Comparison of ENCODE assay signal across 8 mouse cellular contexts in the genomic region with DNA sequence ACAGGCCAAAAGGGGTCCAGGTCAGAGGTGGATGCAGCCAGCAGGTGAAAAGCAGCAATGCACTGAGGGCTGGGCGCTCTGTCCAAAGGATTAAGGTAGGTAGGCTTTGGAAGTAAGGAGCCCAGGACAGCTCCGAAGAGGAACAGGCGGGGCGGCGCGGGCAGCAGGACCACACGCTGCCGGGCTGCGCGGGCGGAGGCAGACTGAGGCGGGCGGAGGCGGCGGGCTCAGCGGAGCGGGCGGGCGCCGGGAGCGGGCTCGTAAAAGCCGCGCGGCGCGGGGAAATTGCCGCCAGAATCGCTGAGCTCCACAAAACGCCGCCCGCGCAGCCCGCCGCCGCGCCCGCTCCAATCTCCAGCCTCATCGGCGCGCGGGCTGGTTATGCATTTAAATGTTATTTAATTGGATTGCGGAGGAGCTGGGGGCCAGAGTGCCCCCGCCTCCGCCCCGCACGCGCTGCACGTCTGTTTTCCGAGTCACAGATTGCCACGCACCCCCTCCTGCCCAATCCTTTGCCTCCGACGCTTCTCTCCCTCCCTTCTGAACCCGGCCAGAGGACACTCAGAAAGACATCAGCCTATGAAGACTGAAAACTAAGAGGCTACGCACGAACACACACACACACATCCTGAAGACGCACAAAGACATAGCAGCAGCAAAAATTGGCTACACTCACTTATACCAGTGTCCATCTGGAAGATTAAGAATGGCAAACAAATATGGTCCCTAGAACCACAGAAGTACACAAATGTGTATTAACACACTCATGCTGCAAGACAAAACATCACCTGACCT. TPM values are rescaled to one million over a fixed set of nuclear protein-coding genes. Genes with fewer than 3 reads are reported as not detected.
DNase-seq lines count a peak whose midpoint lies in the region; ATAC-seq and TF ChIP-seq lines count a peak whose summit lies in the region.

No protein-coding gene starts in this region.

- intact Hi-C loops in heart, adult 2 months (cut with DNase I): no loop called here

- peak overlapping the region; percentile 26 for H3K4me3 ChIP-seq in heart, adult 2 months
- H3K4me3 ChIP-seq in forebrain, embryonic 10.5 days: peak overlapping the region; percentile 56
- H3K4me3 ChIP-seq in intestine, postnatal 0 days (ENCODE audit: low read depth, low read length): peak overlapping the region; percentile 40
- H3K4me3 ChIP-seq in limb, embryonic 14.5 days (replicated peaks; ENCODE audit: low read length): peak overlapping the region; percentile 43
- H3K4me3 ChIP-seq in olfactory bulb, adult 2 months (ENCODE audit: insufficient read depth, low read depth, low read length): peak overlapping the region; percentile 44

- no peaks in the 10 kb centered on the region for H3K9me3 ChIP-seq in forebrain, embryonic 10.5 days
- H3K9me3 ChIP-seq in intestine, postnatal 0 days (ENCODE audit: control insufficient read depth): no peaks in the 10 kb centered on the region
- H3K9me3 ChIP-seq in limb, embryonic 14.5 days (ENCODE audit: control insufficient read depth, low read length): no peaks in the 10 kb centered on the region

- H3K27ac ChIP-seq in heart, adult 2 months: no peak overlapping the region
- H3K27ac ChIP-seq in forebrain, embryonic 10.5 days: peak overlapping the region; percentile 75
- no peak overlapping the region for H3K27ac ChIP-seq in intestine, postnatal 0 days (ENCODE audit: low read depth, low read length)
- no peak overlapping the region for H3K27ac ChIP-seq in limb, embryonic 14.5 days (replicated peaks; ENCODE audit: low read depth, low read length)
- peak overlapping the region; percentile 16; the same call in 1 of the 2 replicates for H3K27ac ChIP-seq in olfactory bulb, adult 2 months (ENCODE audit: insufficient read depth, low read depth, low read length)

- no peak for TF ChIP-seq POLR2A in heart, adult 2 months (IDR thresholded peaks at IDR 0.05; ENCODE audit: insufficient read depth, low read depth, low read length)
- TF ChIP-seq POLR2A in limb, embryonic 14.5 days (IDR thresholded peaks at IDR 0.05; ENCODE audit: borderline replicate concordance, extremely low read depth, insufficient read depth, insufficient read length): no peak
- no peak for TF ChIP-seq POLR2A in olfactory bulb, adult 2 months (IDR thresholded peaks at IDR 0.05; ENCODE audit: insufficient read depth, low read depth, low read length)

- no peak overlapping the region for H3K9ac ChIP-seq in heart, adult 2 months (ENCODE audit: low read depth, low read length)
- peak overlapping the region; percentile 22; the same call in 1 of the 2 replicates for H3K9ac ChIP-seq in intestine, postnatal 0 days (ENCODE audit: low read depth, low read length)
- H3K9ac ChIP-seq in limb, embryonic 14.5 days (ENCODE audit: low read depth, low read length, severe bottlenecking): peak overlapping the region; percentile 53

- DNase-seq in heart, adult 2 months: peak in 1 of 2 experiments; percentile 38
- no peak for DNase-seq in heart, adult 11 months
- DNase-seq in adrenal gland, postnatal 36 days: peak; percentile 43 to 58
- no peak for DNase-seq in forebrain, embryonic 10.5 days (ENCODE audit: extremely low spot score, low spot score)
- no peak for DNase-seq in limb, embryonic 14.5 days (ENCODE audit: low spot score)
- no peak for DNase-seq in thymus, postnatal 36 days

- H3K4me1 ChIP-seq in heart, adult 2 months (ENCODE audit: control insufficient read depth, insufficient read depth, low read length): no peaks in the 10 kb centered on the region
- peaks cover 20% of the 10 kb centered on the region for H3K4me1 ChIP-seq in forebrain, embryonic 10.5 days
- no peaks in the 10 kb centered on the region for H3K4me1 ChIP-seq in intestine, postnatal 0 days (replicated peaks; ENCODE audit: control insufficient read depth, insufficient read depth, low read length)
- H3K4me1 ChIP-seq in limb, embryonic 14.5 days (ENCODE audit: control insufficient read depth, insufficient read depth, low read length): peaks cover 14% of the 10 kb centered on the region
- H3K4me1 ChIP-seq in olfactory bulb, adult 2 months (ENCODE audit: control insufficient read depth, insufficient read depth, low read length): peaks cover 20% of the 10 kb centered on the region

- no peak for TF ChIP-seq EP300 in heart, adult 2 months (IDR thresholded peaks at IDR 0.05; ENCODE audit: insufficient read depth, low read depth, low read length)

- peak overlapping the region; percentile 66 for H3K4me2 ChIP-seq in intestine, postnatal 0 days (replicated peaks; ENCODE audit: low read depth)
- peak overlapping the region; percentile 90 for H3K4me2 ChIP-seq in limb, embryonic 14.5 days (replicated peaks; ENCODE audit: low read depth, low read length, severe bottlenecking)

- H3K36me3 ChIP-seq in heart, adult 2 months (ENCODE audit: control insufficient read depth, insufficient read depth, low read length): no peaks in the 10 kb centered on the region
- no peaks in the 10 kb centered on the region for H3K36me3 ChIP-seq in forebrain, embryonic 10.5 days (replicated peaks)
- no peaks in the 10 kb centered on the region for H3K36me3 ChIP-seq in intestine, postnatal 0 days (ENCODE audit: control insufficient read depth, insufficient read depth)
- H3K36me3 ChIP-seq in limb, embryonic 14.5 days (ENCODE audit: control insufficient read depth, insufficient read depth, low read length): no peaks in the 10 kb centered on the region

- no peaks in the 10 kb centered on the region for H3K79me2 ChIP-seq in heart, adult 2 months (replicated peaks; ENCODE audit: control insufficient read depth, insufficient read depth, low read length)

- peaks cover 7% of the 10 kb centered on the region for H3K27me3 ChIP-seq in heart, adult 2 months (ENCODE audit: control insufficient read depth, insufficient read depth, low read length)
- peaks cover 91% of the 10 kb centered on the region for H3K27me3 ChIP-seq in forebrain, embryonic 10.5 days (ENCODE audit: poor library complexity, severe bottlenecking)
- peaks cover 52% of the 10 kb centered on the region for H3K27me3 ChIP-seq in intestine, postnatal 0 days (replicated peaks; ENCODE audit: control insufficient read depth, insufficient read depth, low read length)
- peaks cover 23% of the 10 kb centered on the region for H3K27me3 ChIP-seq in limb, embryonic 14.5 days (ENCODE audit: control insufficient read depth, insufficient read depth, low read length)

- 1% methylated on average over 54 of the region's 57 CpGs for WGBS in heart, adult 2 months
- under 1% methylated on average over 57 of the region's 57 CpGs for WGBS in forebrain, embryonic 10.5 days
- 3% methylated on average over 43 of the region's 57 CpGs for WGBS in intestine, postnatal 0 days
- 1% methylated on average over 49 of the region's 57 CpGs for WGBS in limb, embryonic 14.5 days
- under 1% methylated on average over 55 of the region's 57 CpGs for WGBS in olfactory bulb, adult 2 months

- no peak for TF ChIP-seq CTCF in heart, adult 2 months (IDR thresholded peaks at IDR 0.05)
- TF ChIP-seq CTCF in intestine, postnatal 0 days (IDR thresholded peaks at IDR 0.05; ENCODE audit: low read depth): no peak
- TF ChIP-seq CTCF in olfactory bulb, adult 2 months (IDR thresholded peaks at IDR 0.05; ENCODE audit: insufficient read depth, low read depth, low read length): no peak

- no peak for ATAC-seq in intestine, postnatal 0 days
- peak; percentile 54 for ATAC-seq in limb, embryonic 14.5 days (ENCODE audit: low FRiP score, low read depth)

RNA-seq across cellular contexts. Expression of a gene that starts 20.1 kb away (rescaled TPM):
- 10 to 100 TPM; 13.9 to 15.2 TPM for total RNA-seq in heart, adult 2 months (2021)
- 13.3 and 13.9 TPM in 2 replicates for polyA plus RNA-seq in heart, adult 2 months (2012; rRNA removed)
- 10 to 100 TPM; 11.9 to 13.0 TPM for total RNA-seq in adrenal gland, postnatal 36 days (2021)
- 21.7 and 21.8 TPM in 2 replicates for polyA plus RNA-seq in forebrain, embryonic 10.5 days (2016; fragmentation: Nextera tagmentation; extraction: Ambion mirVana)
- 8.6 and 9.2 TPM in 2 replicates for polyA plus RNA-seq in intestine, postnatal 0 days (2015; fragmentation: Nextera tagmentation; extraction: Ambion mirVana)
- 18.6 and 22.4 TPM in 2 replicates for polyA plus RNA-seq in limb, embryonic 14.5 days (2012; rRNA removed)
- 18.2 and 18.9 TPM in 2 replicates for polyA plus RNA-seq in limb, embryonic 14.5 days (2014; fragmentation: Nextera tagmentation; extraction: Ambion mirVana)
- polyA plus RNA-seq in olfactory bulb, adult 2 months (2012; ENCODE audit: insufficient read depth, insufficient read length, low replicate concordance, missing spikeins): not detected in 2 replicates

Comparison
In these comparisons a context has a peak if more than half of its experiments do, and no peak if none do; other contexts are left out.
1. DNase-seq: peak in adrenal gland, postnatal 36 days (2 of 2); none in heart, adult 11 months (single experiment), forebrain, embryonic 10.5 days (single experiment), limb, embryonic 14.5 days (single experiment) and thymus, postnatal 36 days (0 of 2).
2. H3K27ac ChIP-seq: peak in forebrain, embryonic 10.5 days (single experiment) and olfactory bulb, adult 2 months (single experiment); none in heart, adult 2 months (single experiment), intestine, postnatal 0 days (single experiment) and limb, embryonic 14.5 days (single experiment).
3. Peak in every context shown above with its lines, with median percentiles within 50 percentile points of each other: H3K4me3 ChIP-seq.